Mouse (Mus musculus) urinary bladder, postnatal 25 days (tissue): Measurements from ENCODE around the gene P2ry13.

ENCODE experiments used
- DNase-seq: peaks from one replicate; pipeline ENCODE4 v3.0.0; 2022; ENCODE audit warnings: low spot score

Gene P2ry13

DNA sequence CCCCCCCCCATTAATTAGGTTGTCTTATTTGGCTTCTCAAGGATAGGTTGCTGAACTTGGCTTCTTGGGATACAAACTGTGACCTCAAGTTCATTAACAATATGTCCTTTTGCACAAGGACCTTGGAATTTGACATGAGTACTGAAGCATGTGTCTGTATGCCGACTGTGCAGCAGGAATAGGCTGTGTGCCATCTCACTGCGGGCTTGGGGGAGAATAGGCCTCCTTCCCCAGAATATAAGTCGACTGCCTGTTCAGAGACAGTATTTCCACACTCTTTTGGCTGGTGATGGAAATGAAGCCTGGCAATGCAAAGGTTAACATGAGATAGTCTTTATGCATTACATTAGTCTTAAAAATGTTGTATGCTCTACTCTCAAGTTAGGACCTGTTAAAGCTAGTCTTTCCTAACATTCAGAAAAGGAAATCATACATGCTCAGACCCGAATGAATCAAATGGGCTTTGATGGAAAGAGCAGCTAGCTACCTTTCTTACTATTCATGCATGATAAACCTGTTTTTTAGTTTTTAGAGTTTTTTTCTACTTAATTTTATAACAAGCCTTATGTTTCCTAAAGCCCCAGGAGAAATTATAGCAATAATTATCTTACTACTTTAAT, 13.2 kb downstream of the P2ry13 start:
- DNase-seq = no peak

DNA sequence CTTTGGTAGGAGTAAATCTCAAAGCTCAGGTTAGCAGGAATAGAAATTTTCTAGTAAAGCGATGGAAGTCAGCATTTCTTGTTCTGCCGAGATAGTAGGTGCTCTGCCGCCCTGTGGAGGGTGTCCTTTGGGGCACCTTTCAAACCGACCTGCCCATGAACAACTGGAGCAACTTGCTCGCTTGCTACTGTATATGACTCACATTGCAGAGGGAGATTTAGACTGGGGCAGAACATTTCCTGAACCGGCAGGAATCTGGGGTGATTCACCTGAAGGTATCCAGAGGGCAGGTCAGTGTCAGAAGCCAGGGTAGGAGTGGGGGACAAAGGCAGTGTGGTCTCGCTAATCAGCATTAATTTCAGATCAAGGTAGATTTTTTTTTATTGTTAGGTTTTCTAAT, 15.7 kb downstream of the P2ry13 start, which contains the start of gene Gpr87:
Gpr87 (minus strand) TSS at position 167 of the 400 bp plus-strand sequence.
- peak; percentile 26 for DNase-seq

DNA sequence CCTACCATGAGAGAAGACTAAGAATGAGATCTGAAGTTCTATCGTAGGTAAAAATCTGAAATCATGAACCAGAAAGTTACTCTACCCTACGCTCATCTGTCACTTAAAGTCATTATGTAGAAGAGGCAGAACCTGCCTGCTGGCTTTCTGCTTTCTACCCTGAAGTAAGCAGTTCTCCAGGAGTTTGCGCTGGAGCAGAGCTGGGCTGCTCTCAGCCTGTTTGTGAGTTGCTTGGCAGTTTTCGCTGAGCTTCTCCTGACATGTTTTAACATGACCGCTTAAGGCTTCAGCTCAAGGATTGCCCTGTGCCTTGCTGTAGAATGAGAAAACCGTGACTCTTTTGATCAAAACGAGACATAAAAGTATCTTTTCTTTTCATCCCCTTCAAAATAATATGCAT, 16.6 kb downstream of the P2ry13 start:
- DNase-seq = no peak

DNA sequence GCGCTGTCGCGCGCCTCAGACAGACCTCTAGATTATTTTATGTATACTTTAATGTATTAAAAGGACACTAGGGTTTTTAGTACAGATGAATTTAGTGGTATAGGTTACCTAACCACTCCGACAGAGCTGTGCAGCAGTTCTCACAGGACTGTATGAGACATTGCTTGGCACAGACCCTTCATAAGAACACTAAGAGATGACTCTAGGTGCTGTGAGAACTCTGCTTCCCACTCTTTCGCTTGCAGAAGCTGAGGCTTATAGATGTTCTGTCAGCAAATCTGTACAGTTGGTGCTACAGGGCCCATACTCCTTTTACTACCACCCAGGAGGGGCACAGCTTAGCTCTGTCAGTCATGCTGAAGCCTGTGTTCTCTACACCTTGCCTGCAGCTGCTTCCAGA, 19.0 kb downstream of the P2ry13 start:
- no peak for DNase-seq

DNA sequence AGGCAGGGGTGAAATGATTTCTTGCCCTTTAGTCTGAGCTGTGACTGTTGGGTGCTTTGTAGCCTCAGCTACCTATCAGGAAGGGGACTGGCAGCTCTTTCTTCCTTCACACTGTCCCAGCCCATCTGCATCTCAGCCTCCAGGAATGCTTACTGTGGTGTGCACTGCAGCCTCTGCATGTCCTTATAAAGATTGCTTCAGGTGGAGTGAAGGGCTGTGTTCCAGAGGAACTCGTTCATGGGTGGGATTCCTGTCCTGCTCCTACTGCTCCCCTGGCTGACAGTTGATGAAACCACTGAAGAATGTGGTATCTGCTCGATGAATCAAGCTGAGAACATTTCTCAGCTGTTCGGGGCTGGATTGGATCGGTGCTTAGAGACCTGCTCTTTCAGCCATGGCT, 23.3 kb downstream of the P2ry13 start:
- DNase-seq = no peak

DNA sequence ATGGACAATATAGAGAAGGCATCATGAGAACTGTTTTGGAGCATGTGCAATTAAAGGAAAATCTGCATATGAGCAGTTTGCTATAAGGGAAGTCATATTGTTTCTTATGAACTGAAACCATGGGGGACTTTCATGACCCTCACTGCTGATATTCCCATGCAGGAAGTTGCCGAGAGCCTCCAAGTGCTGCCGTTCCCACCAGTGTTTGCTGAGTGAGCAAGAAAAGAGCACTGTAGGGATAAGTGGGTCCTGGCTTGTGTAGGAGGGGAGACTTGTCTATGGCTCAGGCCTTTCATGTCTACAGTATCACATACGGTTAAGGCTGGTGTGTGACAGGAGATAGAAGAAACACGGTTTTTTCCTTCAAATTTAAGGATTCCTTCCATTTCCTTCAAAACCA, 25.0 kb downstream of the P2ry13 start:
- DNase-seq = no peak

DNA sequence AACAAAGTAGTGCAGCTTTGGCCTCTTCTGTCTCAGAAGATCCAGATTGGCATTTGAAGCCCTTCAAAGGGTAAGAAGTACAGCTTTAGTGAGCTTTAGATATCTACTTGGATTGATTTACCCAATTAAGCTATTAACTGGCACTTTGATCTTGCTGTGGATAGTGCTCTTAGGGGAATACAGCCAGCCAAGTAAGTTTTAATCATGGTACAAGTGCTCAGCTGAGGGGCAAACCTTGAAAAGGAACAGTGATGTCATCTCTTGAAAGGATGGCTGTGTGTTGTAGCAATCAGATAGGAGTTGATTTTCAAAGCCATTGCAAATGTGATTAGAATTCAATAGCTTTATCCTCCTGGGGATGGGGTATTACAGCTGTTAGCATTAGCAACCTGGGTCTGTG, 28.6 kb downstream of the P2ry13 start:
- no peak for DNase-seq

DNA sequence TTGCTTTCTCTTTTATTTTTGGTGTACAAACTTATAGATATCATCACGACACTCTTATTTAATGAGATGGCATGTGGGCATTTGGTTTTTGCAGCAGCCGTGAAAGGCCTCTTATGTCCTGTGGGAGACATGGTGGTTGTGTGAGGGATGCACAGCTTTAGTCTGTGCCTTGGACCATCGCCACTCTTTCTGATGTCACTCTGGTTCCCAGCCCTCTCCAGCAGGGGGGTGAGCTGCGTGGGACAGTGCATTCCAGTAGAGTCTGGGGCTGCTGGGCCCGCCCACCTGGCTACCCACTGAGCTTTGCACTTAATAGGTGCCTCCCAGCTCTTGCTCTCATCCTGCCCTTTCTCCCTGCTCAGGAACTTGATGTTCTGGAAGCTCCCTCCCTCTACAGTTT, 29.5 kb downstream of the P2ry13 start:
- no peak for DNase-seq

DNA sequence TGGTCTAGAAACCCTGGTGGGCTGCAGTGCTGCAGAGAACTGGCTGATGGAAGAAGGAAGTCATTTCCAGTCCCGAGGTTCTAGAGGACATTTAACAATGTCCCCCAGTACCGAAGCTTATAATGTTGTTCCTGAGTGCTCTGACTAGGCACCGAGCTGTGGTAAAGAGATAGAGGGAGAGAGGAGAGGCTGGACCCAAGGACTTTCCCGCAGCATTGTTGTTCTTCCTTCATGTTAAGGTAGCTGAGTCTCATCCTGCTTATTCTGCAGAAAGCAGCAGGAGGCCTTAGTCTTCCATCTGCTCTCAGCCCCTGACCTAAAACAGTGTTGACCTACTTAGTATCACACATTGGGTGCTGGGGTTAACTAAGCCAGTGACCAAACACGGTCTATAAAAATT, 33.8 kb downstream of the P2ry13 start:
- no peak for DNase-seq

DNA sequence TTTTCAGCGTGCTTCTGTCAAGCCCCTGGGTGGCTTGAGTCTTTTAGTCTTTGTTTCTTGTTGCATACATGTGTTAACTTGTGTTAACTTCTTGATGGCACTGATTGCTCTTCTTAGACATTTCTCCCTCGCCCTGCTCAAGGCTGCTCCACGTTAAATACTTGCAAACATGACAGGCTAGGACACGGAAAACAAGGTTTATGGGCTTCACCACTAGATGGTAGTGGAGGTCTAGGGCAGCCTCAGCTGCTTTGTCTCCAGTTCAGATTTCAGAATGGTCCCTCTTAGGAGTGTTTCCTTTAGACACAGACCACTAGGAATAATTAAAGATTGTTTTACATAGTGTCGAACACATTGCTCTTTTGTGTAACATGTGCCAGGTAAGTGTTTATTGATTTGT, 35.4 kb downstream of the P2ry13 start:
- DNase-seq = no peak

DNA sequence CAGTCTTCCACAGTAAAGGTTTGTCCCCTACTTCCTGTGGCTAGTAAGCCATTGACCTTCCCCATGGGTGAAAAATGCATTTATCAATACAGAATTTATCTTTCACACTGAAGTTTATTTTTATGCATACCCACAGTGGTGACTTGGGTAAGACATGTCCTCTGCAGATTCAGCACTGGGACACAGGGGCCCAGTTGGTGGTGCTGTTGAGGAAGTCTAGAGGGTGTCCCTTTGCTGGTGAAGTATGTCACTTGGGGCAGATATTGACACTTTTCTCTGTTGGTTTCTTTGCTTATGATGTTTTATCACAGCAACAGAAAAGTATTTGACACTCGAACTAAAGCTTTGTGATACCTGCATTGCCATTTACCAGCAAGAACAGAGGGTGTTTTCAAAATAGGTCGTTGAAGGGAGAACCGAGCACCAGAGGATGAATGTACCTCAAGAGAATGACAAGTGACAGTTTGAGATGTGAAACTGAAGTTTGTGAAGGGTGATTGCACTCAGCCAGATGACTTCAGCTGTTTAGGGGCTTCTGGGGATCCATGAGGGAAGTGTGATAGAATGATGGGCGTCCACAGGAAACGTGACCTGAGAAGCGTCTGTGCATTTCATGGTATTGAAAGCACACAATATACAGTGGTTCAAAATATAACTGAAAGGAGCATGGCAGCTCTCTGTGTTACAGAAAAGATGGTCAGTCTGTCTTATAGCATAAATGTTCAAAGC, 36.1 kb downstream of the P2ry13 start:
- no peak for DNase-seq

DNA sequence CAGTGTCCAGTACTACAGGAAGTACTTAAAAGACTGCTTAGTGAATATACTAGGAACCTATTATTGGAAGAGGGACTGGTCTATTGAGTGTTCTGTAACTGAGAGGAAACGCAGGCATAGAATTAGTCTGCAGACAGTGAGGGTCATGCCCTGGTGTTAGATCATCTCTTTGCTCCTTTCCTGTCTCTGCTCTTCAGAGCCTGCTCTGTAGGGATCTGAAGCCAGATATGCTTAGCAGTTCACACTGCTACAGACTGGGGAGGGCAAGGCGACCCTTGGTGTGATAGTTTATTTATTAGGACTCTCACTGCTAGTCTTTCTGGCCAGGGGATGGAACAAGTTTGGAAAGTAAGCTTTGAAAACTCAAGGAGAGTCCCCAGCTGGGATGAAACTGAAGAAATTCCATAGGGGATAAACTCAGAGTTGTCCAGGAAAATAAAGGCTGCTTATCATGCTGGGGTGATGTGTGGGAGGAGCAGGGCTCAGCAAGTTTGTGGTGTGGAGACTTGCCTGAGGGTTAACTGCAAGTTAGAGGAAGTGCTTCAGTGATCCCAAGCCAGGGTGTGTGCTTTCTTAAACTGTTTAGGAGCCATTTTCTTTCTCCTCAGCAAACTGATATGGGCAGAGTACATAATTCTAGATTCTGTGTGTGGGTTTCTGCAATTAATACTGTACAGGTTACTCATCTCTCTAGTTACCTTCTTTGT, 40.6 kb downstream of the P2ry13 start:
- no peak for DNase-seq

DNA sequence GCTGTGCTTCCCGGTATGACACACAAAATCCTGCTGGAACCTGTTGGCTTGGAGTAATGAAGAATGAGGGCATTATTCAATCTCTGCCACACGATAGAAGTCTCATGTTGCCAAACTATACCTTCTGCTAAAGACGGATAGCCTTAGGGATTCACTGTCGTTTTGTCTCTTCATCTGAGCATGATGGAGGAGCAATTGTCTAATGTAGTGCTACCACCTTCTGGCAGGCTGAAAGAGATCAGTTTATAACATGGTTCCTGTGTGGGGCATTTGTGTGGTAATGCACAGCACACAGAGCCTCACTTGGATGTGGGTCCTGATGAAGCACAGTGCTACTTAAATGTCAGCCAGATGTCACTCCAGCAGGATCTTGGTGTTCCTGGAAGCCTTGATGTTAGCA, 41.5 kb downstream of the P2ry13 start:
- DNase-seq = no peak

DNA sequence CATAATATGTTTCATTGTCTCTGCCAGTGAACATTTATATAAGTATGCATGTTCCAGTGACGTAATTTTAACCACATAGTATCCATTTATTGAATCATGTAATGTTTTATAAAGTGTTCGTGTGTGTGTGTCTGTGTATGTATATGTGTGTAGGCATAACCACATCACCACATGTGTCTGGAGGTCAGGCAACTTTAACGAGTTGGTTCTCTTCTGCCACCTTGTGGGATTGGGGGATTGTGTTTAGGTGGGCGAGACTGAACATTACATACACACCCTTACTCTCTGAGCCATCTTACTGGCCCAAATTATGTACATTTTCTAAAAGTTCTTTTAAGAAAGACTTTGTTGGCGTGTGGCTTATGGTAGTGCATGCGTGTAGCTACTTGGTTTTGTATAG, 42.2 kb downstream of the P2ry13 start:
- DNase-seq = no peak

DNA sequence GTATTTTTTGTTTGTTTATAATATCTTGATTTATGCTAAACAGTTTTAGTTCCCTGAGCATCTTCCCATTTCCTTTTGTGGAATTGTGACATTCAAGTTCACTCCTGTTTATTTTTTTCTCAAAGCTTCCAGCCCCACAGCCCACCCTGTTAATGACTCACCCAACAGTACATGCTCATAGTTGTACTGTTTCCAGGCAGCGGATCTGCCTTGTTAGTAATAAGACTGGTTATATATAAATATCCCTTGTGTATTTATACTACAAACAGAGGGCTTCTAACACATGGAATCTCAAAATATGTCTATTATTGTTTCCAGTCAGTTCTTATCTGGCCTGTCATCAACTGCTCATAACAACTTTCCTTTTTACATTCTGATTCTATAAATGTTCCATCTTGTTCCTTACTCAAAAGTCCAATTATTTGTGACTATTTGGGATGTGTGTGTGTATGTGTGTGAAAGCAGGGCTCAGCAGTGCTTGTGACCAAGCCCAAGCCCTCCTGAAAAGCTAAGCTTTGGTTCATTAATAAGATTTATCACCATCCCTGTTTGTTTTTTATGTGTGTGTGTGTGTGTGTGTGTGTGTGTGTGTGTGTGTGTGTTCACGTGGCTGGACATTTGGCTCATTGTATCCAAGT, 43.1 kb downstream of the P2ry13 start:
- no peak for DNase-seq

DNA sequence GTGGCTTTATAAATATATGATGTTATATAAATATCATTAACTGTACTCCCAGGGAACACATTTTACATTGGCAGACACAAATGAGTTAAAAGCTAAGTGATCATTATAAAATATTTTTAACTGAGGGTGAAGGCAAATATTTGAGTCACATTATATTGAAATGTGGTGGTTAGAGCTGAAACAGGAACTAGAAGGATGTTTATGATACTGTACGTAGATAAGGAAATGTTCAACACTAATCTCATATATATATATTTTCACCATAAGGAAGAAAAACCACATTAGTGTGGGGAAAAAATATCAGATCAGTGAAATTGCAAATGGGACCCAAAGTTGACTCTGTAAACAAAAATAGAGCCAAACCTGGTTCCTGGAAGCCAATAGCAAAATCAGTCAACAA, 50.2 kb downstream of the P2ry13 start:
- no peak for DNase-seq
